Mouse (Mus musculus): Measurements from ENCODE around the gene Mettl7a3.
"Not testable (repeated sequence)": the region's sequence is repeated elsewhere in the genome, so short reads cannot be mapped to it uniquely, and the experiment has no call there.

The Mettl7a3 gene

GRCm38 (mm10) chr15:100334629-100335028, at the start of gene Mettl7a3:
Mettl7a3 (plus strand) TSS chr15:100334929.
- DNase-seq = no peak

- no peak for DNase-seq
These were observed 45.7 kb upstream of the Mettl7a3 start for GRCm38 (mm10) chr15:100288980-100289379.

- no peak for DNase-seq
These were observed 43.9 kb upstream of the Mettl7a3 start for GRCm38 (mm10) chr15:100290858-100291257.

GRCm38 (mm10) chr15:100292326-100292725, 42.4 kb upstream of the Mettl7a3 start:
- no peak for DNase-seq

GRCm38 (mm10) chr15:100297856-100298255, 36.9 kb upstream of the Mettl7a3 start:
- DNase-seq = no peak

- no peak for DNase-seq
These were observed 34.2 kb upstream of the Mettl7a3 start for GRCm38 (mm10) chr15:100300499-100300898.

- no peak for DNase-seq
These were observed 33.2 kb upstream of the Mettl7a3 start for GRCm38 (mm10) chr15:100301556-100301955.

GRCm38 (mm10) chr15:100303428-100304018, 31.2 kb upstream of the Mettl7a3 start:
- DNase-seq = peak in 1 of 2 experiments; percentile 46

GRCm38 (mm10) chr15:100304019-100304991, 30.4 kb upstream of the Mettl7a3 start, which contains the start of gene Mettl7a1:
Mettl7a1 (plus strand) TSS chr15:100304140.
- peak; percentile 85 to 92 for DNase-seq

- DNase-seq = no peak
These were observed 28.5 kb upstream of the Mettl7a3 start for GRCm38 (mm10) chr15:100306201-100306600.

GRCm38 (mm10) chr15:100307438-100308096, 27.2 kb upstream of the Mettl7a3 start:
- peak in 1 of 2 experiments; percentile 32 for DNase-seq

- DNase-seq = no peak
These were observed 22.4 kb upstream of the Mettl7a3 start for GRCm38 (mm10) chr15:100312346-100312745.

- no peak for DNase-seq
These were observed 20.1 kb upstream of the Mettl7a3 start for GRCm38 (mm10) chr15:100314448-100315145.

GRCm38 (mm10) chr15:100318014-100318671, 16.6 kb upstream of the Mettl7a3 start:
- DNase-seq = peak; percentile 54 to 74

GRCm38 (mm10) chr15:100319884-100320283, 14.8 kb upstream of the Mettl7a3 start:
- no peak for DNase-seq

- peak in 1 of 2 experiments; percentile 32 for DNase-seq
These were observed 14.3 kb upstream of the Mettl7a3 start for GRCm38 (mm10) chr15:100320295-100320905.

GRCm38 (mm10) chr15:100321134-100321533, 13.6 kb upstream of the Mettl7a3 start:
- peak; percentile 76 to 81 for DNase-seq

GRCm38 (mm10) chr15:100324021-100324591, 10.6 kb upstream of the Mettl7a3 start:
- peak in 1 of 2 experiments; percentile 42 for DNase-seq

GRCm38 (mm10) chr15:100325235-100325634, 9.5 kb upstream of the Mettl7a3 start:
- no peak for DNase-seq

- DNase-seq = not testable (repeated sequence)
These were observed 6.6 kb upstream of the Mettl7a3 start for GRCm38 (mm10) chr15:100328089-100328488.

- DNase-seq = not testable (repeated sequence)
These were observed 5.4 kb upstream of the Mettl7a3 start for GRCm38 (mm10) chr15:100329336-100329735.
